Mouse (Mus musculus) right cerebral cortex, postnatal 14 days (tissue): ENCODE measurements around the gene Krtap9-3.
"Not testable (repeated sequence)": the region's sequence is repeated elsewhere in the genome, so short reads cannot be mapped to it uniquely, and the experiment has no call there.

ENCODE experiments used
- DNase-seq: peaks from one replicate; pipeline ENCODE4 v3.0.0; 2022

The Krtap9-3 gene

DNA sequence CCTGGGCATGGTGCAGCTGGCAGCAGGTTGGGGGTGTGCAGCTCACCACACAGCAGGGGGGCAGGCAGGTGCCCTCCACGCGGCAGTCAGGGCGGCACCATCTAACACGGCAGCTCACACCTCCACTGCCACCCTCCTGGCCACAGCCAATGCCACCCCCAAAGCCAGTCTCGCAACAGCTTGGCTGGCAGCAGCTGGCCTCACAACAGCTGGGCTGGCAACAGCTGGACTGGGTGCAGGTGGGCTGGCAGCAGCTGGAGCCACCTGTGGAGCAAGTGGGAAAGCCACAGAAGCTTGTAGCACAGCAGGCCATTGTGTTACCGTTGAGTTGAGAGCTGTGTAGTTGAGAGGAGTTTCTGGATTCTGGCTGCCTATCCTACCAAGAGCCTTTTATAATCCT lies at the start of gene Krtap9-3:
TSS of gene Krtap9-3 (minus strand) at position 364 of the 400 bp plus-strand sequence.
- not testable (repeated sequence) for DNase-seq

DNA sequence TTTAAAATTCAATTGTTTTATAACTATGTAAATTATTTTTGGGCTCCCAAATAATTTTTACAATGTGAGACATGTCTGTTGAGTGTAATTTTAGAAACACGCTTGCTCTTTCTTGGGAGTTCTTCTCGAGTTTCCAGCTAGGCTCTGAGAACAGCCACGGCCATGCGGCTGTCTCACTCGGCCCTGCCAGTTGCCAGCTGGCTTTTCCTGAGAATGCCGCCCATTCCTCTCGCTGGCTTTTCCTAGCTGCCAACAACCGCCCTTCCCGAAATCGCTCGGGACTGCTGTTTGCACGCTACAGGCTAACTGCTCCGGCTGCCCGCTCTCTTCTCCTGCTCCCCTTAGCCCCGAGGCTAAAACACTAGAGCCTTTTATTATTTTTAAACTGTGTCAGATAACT lies 48.5 kb upstream of the Krtap9-3 start:
- peak; percentile 22 for DNase-seq

DNA sequence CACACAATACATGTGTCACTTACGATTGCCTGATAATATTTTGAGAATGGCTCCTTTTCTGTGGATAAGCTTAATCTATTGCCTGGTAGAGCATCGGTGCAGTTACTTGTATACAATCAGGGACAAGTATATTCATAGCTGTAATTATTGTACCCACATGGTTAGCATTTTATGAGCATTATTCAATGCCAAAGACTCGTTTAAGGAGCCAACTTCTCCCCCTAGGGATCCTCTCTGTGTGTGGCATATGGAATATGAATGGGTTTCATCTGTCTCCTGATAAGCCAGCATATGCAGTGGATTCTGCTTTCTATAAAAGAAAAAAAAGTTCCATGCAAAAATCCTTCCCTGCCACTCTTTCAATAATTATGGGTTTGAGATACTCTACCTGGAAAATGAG lies 46.4 kb upstream of the Krtap9-3 start:
- no peak for DNase-seq

- not testable (repeated sequence) for DNase-seq
Measured at GRCm38 (mm10) chr11:99643635-99644139, 45.8 kb upstream of the Krtap9-3 start, which contains the start of gene Krtap4-7. Gene Krtap4-7, minus strand, starts transcription at chr11:99644089.

DNA sequence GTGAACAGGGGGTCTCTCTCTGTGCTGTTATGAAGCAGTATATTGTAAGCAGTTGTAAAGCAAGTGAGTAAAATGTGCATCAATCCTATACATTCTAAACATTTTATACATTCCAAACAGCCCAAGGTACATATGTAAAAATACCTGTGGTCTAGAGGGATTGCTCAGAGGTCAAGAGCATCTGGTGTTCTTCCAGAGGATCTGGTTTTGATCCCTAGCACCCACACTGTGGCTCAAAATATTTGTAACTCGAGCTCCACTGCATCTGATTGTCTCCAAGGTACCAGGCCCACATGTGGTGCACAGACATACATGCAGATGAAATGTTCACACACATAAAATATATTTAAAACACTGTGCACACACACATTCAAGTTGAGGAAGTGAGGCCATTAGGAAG lies 43.0 kb upstream of the Krtap9-3 start:
- no peak for DNase-seq

- DNase-seq: no peak
Measured at GRCm38 (mm10) chr11:99637086-99637485, 39.2 kb upstream of the Krtap9-3 start.

GRCm38 (mm10) chr11:99634653-99635134 lies 36.8 kb upstream of the Krtap9-3 start, which contains the start of gene Krtap4-2:
Gene Krtap4-2, minus strand, starts transcription at chr11:99635084.
- DNase-seq: no peak

DNA sequence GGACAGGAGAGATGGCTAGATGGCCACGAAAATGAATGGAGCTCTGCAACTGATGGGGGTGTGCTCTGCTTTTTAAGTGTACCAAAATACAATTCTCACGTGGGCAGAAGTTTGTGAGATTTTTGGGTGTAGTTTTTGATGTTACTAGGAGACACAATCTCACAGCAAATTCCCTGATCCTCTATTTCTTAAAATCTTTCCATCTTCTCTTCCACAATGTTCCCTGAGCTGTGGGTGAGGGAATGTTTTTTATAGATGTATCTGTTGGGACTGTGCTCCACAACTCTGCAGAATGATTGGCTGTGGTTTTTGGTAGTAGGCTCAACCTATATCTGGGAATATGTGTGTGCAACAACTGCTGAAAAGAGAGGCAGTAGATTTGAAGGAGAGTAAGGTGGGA lies 35.4 kb upstream of the Krtap9-3 start:
- no peak for DNase-seq

- no peak for DNase-seq
Measured at GRCm38 (mm10) chr11:99630890-99631289, 33.0 kb upstream of the Krtap9-3 start.

- DNase-seq: no peak
Measured at GRCm38 (mm10) chr11:99628138-99628537, 30.2 kb upstream of the Krtap9-3 start, which contains the start of gene Krtap4-1. Gene Krtap4-1, minus strand, starts transcription at chr11:99628238.

DNA sequence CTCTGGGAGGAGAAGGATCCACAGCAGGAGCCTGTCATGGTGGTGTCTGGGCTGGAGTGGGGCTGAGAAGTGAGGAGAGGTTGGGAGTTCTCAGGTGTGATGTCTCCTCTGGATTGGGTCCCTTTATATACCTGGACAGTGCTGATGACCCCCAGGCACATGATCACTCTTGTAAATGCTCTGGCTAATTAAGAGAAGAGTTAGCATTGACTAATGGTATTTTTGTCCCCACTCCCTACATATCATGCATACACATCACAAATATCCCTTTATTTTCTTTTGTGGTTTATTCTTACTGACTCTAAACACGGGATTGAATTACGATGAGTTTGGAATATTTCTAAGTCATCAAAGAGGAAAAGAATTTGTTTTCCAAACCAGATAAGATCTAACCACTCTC lies 22.4 kb upstream of the Krtap9-3 start, which contains the start of gene Gm11562:
TSS of gene Gm11562 (minus strand) at position 101 of the 400 bp plus-strand sequence.
- DNase-seq: no peak

DNA sequence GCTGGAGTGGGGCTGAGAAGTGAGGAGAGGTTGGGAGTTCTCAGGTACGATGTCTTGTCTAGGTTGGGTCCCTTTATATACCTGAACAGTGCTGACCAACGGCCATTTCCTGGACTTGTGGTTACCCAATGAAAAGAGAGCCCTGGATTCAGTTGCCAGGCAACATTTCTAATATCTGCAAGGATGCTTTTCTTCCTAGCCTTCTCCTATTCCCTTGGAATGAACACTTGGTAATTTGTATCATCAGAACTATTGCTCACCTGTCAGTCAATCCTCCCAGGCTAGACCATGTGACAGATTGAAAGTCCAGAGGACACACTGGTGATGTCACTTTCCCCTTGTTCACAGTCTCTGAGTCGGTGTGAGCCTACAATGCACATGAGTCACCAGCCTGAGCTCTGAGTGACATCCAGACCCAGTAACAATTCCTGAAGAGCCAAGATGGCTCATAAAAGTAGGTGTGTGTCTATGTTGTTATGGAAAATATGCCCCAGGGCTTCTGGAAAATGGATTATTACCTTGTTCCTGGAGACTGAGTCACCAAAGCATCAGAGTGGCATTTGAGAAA lies 17.0 kb upstream of the Krtap9-3 start, which contains the start of gene Krtap2-4:
TSS of gene Krtap2-4 (minus strand) at position 51 of the 568 bp plus-strand sequence.
- no peak for DNase-seq

DNA sequence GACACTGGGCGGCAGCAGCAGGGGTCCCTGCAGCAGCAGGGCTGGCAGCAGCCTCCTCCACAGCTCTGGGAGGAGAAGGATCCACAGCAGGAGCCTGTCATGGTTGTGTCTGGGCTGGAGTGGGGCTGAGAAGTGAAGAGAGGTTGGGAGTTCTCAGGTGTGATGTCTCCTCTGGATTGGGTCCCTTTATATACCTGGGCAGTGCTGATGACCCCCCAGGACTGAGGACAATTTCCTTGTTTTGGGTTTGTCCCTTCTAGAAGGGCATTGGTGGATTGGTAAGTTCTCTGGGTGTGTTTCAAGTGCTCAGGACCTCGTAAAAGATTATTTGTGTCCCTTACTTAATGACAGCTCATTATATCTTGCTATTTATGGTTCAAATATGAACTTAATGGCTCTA lies 12.2 kb upstream of the Krtap9-3 start, which contains the start of gene Gm11937:
TSS of gene Gm11937 (minus strand) at position 101 of the 400 bp plus-strand sequence.
- not testable (repeated sequence) for DNase-seq

- DNase-seq: no peak
Measured at GRCm38 (mm10) chr11:99609126-99609525, 11.2 kb upstream of the Krtap9-3 start.

DNA sequence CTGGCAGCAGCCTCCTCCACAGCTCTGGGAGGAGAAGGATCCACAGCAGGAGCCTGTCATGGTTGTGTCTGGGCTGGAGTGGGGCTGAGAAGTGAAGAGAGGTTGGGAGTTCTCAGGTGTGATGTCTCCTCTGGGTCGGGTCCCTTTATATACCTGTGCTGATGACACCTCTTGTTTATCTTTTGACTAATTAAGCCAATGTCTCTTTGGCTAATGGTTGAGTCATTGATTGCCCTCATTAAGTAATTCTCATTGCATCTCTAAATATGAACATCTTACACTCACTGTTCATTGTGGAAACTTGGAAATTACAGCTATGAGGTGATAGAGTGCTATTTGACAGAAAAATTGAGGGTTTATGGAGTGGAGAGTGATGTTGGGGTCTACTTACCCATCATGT lies 5.3 kb upstream of the Krtap9-3 start, which contains the start of gene Gm11938:
TSS of gene Gm11938 (minus strand) at position 101 of the 400 bp plus-strand sequence.
- DNase-seq: not testable (repeated sequence)

DNA sequence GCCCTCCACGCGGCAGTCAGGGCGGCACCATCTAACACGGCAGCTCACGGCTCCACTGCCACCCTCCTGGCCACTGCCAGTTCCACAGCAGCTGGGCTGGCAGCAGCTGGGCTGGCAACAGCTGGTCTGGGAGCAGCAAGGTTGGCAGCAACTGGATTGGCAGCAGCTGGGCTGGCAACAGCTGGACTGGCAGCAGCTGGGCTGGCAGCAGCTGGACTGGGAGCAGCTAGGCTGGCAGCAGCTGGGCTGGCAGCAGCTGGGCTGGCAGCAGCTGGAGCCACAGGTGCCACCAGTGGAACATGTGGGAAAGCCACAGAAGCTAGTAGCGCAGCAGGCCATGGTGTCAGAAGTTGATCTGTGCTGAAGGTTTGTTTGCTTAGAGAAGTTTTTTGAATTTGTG lies 6.9 kb downstream of the Krtap9-3 start, which contains the start of gene Krtap1-3:
TSS of gene Krtap1-3 (minus strand) at position 359 of the 400 bp plus-strand sequence.
- DNase-seq: no peak

GRCm38 (mm10) chr11:99585096-99585495 lies 12.8 kb downstream of the Krtap9-3 start:
- DNase-seq: peak; percentile 21

- DNase-seq: no peak
Measured at GRCm38 (mm10) chr11:99583245-99583704, 14.6 kb downstream of the Krtap9-3 start, which contains the start of gene Krtap1-4. Gene Krtap1-4, minus strand, starts transcription at chr11:99583654.

DNA sequence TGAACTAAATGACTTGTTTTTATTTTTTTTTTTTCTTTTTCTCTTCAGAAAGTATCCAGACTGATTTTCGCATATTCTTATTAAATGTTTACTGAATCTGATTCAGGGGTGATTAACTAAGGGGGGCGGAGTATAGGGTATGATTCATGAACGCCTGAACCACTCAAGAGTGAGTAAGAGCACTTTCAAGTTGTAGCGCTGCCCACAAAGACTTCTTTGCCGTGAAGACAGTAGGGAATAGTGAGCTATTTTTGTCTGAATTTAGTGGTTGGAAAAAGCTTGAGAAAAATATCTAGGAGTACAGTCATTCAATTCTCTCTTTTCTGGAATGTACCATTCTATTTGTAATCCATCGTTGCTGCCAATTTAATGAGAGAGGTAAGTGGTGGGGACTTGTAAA lies 16.3 kb downstream of the Krtap9-3 start:
- DNase-seq: no peak

DNA sequence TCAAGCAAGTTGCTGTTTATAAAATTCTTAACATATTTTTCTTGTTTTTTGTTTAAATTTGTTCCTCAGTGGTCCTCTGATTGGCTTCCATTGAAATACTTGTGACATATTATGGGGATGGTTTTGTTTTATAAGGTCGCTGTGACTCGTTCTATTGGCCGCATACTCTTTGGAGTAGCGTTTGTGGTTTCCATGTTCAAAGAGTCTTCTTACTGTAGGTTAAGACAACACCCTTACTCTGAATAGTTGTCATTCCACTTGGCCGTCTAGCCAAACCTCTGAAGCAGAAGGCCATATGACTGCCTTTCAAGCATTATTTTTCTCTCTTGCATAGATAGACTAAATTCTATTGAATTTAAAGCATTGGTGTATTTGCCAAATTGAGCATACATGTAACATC lies 16.9 kb downstream of the Krtap9-3 start:
- no peak for DNase-seq

DNA sequence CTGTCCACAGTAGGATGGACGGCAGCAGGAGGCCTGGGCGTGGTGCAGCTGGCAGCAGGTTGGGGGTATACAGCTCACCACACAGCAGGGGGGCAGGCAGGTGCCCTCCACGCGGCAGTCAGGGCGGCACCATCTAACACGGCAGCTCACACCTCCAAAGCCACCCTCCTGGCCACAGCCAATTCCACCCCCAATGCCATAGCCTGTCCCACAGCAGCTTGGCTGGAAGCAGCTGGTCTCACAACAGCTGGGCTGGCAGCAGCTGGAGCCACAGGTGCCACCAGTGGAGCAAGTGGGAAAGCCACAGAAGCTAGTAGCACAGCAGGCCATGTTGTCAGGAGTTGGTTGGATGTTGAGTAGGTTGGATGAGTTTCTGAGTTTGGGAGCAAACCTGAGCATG lies 17.3 kb downstream of the Krtap9-3 start, which contains the start of gene Krtap1-5:
TSS of gene Krtap1-5 (minus strand) at position 381 of the 400 bp plus-strand sequence.
- DNase-seq: no peak

GRCm38 (mm10) chr11:99574106-99574505 lies 23.8 kb downstream of the Krtap9-3 start:
- DNase-seq: peak; percentile 65

DNA sequence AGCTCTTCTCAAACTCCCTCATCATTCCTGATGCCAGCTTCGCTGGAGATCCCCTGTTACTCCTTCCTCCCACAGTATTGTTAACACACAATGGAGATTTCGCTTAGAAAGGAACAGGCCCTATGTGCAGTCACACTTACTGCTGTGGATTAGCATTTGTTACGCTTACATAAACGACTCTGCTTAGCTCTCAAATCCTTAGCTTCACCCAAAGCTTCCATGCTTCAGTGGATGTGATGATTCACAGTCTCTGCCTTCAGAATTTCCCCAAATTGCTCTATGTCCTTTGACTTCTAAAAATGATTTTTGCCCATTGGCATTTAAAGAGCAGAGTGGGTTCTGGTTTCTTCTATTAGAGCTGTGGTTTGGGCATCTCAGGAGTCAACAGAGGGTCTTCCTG lies 24.7 kb downstream of the Krtap9-3 start:
- DNase-seq: no peak

DNA sequence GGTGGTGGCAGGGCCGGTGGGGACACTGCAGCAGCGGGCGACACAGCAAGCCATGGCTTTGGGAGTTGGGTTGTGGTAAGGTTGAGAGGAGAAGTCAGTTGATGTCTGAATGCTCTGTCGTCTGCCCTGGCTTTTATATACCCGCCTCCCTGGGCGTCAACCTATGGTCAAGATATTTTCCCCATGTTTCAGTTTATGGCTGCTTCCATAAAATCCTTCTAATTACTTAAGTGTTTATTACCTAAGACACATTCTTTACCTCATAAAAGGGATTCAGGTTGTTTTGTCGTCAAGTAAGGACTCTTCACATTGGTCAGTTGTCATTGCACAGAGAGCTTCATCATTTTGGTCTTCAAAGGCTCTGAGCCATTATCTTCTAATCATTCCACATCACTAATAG lies 31.4 kb downstream of the Krtap9-3 start, which contains the start of gene Krtap3-1:
TSS of gene Krtap3-1 (minus strand) at position 101 of the 400 bp plus-strand sequence.
- DNase-seq: no peak
